Mouse (Mus musculus) liver, embryonic 15.5 days (tissue): ENCODE data around the gene Psg17. TPM values are rescaled to one million over a fixed set of nuclear protein-coding genes. Genes with fewer than 3 reads are reported as not detected.
"Not testable (repeated sequence)": the region's sequence is repeated elsewhere in the genome, so short reads cannot be mapped to it uniquely, and the experiment has no call there.

Source experiments
- ATAC-seq: fragments of 200-750 bp; cut with Nextera tagmentation; 2 replicates; pipeline ENCODE4 v1.8.0; 2017; ENCODE audit warnings: moderate number of reproducible peaks, mild to moderate bottlenecking, moderate library complexity; ENCODE audit not compliant: insufficient read depth
- H3K27ac ChIP-seq: fragments of 300-500 bp; sonication (generic); replicated peaks from 2 replicates; pipeline ENCODE4 v1.5.1; 2015; ENCODE audit warnings: mild to moderate bottlenecking, inconsistent platforms
- H3K27me3 ChIP-seq: fragments of 300-500 bp; sonication (generic); 2 replicates; pipeline ENCODE4 v1.6.1; 2015; ENCODE audit warnings: mild to moderate bottlenecking, inconsistent platforms
- H3K36me3 ChIP-seq: fragments of 300-500 bp; sonication (generic); replicated peaks from 2 replicates; pipeline ENCODE4 v1.6.1; 2015; ENCODE audit warnings: moderate library complexity, mild to moderate bottlenecking, inconsistent platforms
- H3K4me1 ChIP-seq: fragments of 300-500 bp; sonication (generic); replicated peaks from 2 replicates; pipeline ENCODE4 v1.6.1; 2015; ENCODE audit warnings: inconsistent platforms
- H3K4me2 ChIP-seq: fragments of 300-500 bp; sonication (generic); 2 replicates; pipeline ENCODE4 v1.6.1; 2015; ENCODE audit warnings: moderate library complexity, mild to moderate bottlenecking, inconsistent platforms
- H3K4me3 ChIP-seq: fragments of 300-500 bp; sonication (generic); replicated peaks from 2 replicates; pipeline ENCODE4 v1.5.1; 2015; ENCODE audit warnings: mild to moderate bottlenecking, inconsistent platforms
- H3K9ac ChIP-seq: fragments of 300-500 bp; sonication (generic); 2 replicates; pipeline ENCODE4 v1.6.1; 2015; ENCODE audit warnings: moderate library complexity, mild to moderate bottlenecking, inconsistent platforms
- H3K9me3 ChIP-seq: fragments of 300-500 bp; sonication (generic); replicated peaks from 2 replicates; pipeline ENCODE4 v1.6.1; 2016; ENCODE audit warnings: inconsistent platforms
- WGBS: fragments of 180-500 bp; shearing (Covaris S2); methylation state at CpG from one replicate; pipeline ENCODE4 v1.1.7; 2015; ENCODE audit warnings: mixed read lengths; ENCODE audit not compliant: insufficient replicate concordance; 5-methylcytosine and 5-hydroxymethylcytosine counted together
- polyA plus RNA-seq: library from polyadenylated mRNA; unstranded; fragments of >200 nt; fragmentation: Nextera tagmentation; extraction: Ambion mirVana; gene quantifications from 2 replicates; pipeline ENCODE4 v1.2.1, GENCODE M21; 2015

Gene Psg17
- polyA plus RNA-seq: not detected in 2 replicates

DNA sequence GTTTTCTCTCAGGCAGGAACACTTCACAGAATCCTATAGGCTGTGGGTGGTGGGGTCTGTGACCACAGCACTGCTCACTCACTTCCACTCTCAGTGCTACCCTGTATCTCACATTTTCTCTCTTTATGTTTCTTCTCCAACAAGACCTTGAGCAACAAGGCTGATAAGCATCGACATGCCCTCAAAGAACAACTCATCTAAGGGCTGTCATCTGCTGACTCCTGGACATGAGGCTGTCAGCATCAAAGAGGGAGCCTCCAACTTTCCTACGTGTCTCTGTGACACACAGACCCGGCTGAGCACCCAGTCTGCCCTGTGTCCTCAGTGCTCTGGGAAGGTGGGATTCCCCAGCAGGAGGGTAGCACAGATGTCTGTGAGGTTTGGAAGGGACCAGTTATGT is at the start of gene Psg17:
TSS of gene Psg17 (minus strand) at position 101 of the 400 bp plus-strand sequence.
- WGBS: 37% methylated on average over 3 of the region's 3 CpGs
- no peaks in the 10 kb centered on the region for H3K4me1 ChIP-seq
- H3K9ac ChIP-seq: no peak within 1 kb of the TSS
- no peak within 1 kb of the TSS for H3K4me2 ChIP-seq
- H3K9me3 ChIP-seq: no peaks in the 10 kb centered on the region
- no peaks in the 10 kb centered on the region for H3K27me3 ChIP-seq
- H3K36me3 ChIP-seq: no peaks in the 10 kb centered on the region
- no peak for ATAC-seq
- no peak within 1 kb of the TSS for H3K4me3 ChIP-seq
- H3K27ac ChIP-seq: no peak within 1 kb of the TSS

- H3K9me3 ChIP-seq, H3K36me3 ChIP-seq, H3K4me2 ChIP-seq, H3K9ac ChIP-seq, ATAC-seq, H3K27ac ChIP-seq, H3K4me3 ChIP-seq, H3K4me1 ChIP-seq: not testable (repeated sequence)
- 71% methylated on average over 1 of the region's 8 CpGs for WGBS
- peaks cover 18% of the 10 kb centered on the region for H3K27me3 ChIP-seq
Observed at GRCm38 (mm10) chr7:18871031-18871430, 49.6 kb upstream of the Psg17 start, which contains the start of gene Pglyrp1. Gene Pglyrp1, plus strand, starts transcription at chr7:18871331.

DNA sequence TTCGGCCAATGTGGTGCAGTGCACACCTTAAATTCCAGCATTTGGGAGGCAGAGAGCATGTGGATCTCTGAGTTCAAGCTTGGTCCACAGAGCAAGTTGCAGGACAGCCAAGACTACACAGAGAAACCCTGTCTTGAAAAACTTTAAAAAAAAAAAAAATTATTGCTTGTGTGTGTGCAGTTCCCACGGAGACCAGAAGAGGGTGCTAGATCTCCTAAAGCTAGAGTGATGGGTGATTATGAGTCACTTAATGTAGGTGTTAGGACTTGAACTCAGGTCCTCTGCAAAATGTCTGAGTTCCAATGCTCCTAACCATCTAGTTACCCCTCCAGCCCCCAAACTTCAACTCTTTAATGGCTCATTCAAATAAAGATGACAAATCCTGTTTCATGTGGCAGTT is 47.1 kb upstream of the Psg17 start:
- no peak for ATAC-seq
- H3K4me3 ChIP-seq: no peak overlapping the region
- no peak overlapping the region for H3K27ac ChIP-seq
- no peak overlapping the region for H3K9ac ChIP-seq
- 0 out of 2 replicates have a peak, but pooled peaks cover 6% of the 10 kb centered on the region for H3K9me3 ChIP-seq
- no peak overlapping the region for H3K4me2 ChIP-seq
- H3K27me3 ChIP-seq: peaks cover 18% of the 10 kb centered on the region
- no peaks in the 10 kb centered on the region for H3K36me3 ChIP-seq
- 0 out of 2 replicates have a peak, but pooled peaks cover 7% of the 10 kb centered on the region for H3K4me1 ChIP-seq
- 69% methylated on average over 2 of the region's 2 CpGs for WGBS

DNA sequence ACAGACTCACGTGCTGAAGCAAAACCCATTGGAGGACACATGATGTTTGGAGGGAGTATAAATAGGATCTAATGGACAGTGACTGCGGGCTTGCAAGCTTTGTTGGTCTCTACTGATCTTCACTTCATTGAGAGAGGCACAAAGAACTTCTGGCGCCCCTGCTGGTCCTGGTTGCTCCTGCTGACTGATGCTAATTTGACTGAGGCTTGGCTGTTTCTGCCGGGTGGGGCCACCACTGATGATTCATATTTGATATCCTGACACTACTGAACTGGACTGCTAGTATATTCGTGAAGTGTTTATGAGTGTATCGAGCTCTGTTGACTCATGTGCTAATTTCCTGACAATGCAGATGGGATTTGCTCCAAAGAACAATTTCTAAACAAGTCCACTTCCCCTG is 41.4 kb upstream of the Psg17 start:
- Histone ChIP-seq H3K27ac (no peak overlapping the region), H3K27me3 (no peaks in the 10 kb centered on the region), H3K9ac (no peak overlapping the region), H3K9me3 (no peaks in the 10 kb centered on the region), H3K4me2 (no peak overlapping the region), H3K4me3 (no peak overlapping the region), H3K36me3 (no peaks in the 10 kb centered on the region), H3K4me1 (no peaks in the 10 kb centered on the region)
- WGBS: 57% methylated on average over 6 of the region's 6 CpGs
- ATAC-seq: no peak

DNA sequence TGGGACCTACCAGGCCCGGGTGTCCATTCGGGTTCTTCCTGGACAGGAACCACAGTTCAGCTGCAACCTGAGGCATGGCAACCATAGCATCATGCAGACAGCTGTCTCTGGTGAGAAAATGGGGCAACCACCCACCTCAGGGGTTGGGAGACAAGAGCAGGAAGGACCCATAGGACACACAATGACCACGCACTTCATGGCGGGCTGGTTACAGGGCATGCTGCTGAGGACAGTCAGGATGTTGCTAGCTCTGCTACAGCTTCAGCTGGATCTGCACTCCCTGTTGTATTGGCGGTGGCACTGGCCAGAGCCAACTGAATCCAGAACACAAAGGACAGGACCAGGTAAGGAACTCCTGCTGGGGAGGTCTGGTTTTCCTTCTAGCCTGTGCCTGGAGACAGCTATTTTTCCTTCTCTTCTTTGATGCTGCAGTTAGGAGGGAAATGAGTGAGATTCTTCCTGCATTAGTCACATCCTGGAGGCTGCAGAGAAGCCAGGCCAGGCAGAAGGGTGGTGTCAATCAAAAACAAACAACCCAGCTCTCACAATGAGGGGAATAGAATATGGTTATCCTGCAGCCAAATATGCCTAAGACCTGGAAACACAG is 37.0 kb upstream of the Psg17 start:
- 50% methylated on average over 5 of the region's 5 CpGs for WGBS
- no peak overlapping the region for H3K27ac ChIP-seq
- no peaks in the 10 kb centered on the region for H3K4me1 ChIP-seq
- no peaks in the 10 kb centered on the region for H3K27me3 ChIP-seq
- no peak overlapping the region for H3K4me2 ChIP-seq
- H3K36me3 ChIP-seq: no peaks in the 10 kb centered on the region
- no peaks in the 10 kb centered on the region for H3K9me3 ChIP-seq
- no peak overlapping the region for H3K9ac ChIP-seq
- ATAC-seq: no peak
- H3K4me3 ChIP-seq: no peak overlapping the region

GRCm38 (mm10) chr7:18848395-18848794 is 27.0 kb upstream of the Psg17 start:
- no peaks in the 10 kb centered on the region for H3K4me1 ChIP-seq
- no peaks in the 10 kb centered on the region for H3K36me3 ChIP-seq
- H3K27me3 ChIP-seq: no peaks in the 10 kb centered on the region
- H3K9me3 ChIP-seq: no peaks in the 10 kb centered on the region
- H3K4me3 ChIP-seq: no peak overlapping the region
- ATAC-seq: no peak
- no peak overlapping the region for H3K4me2 ChIP-seq
- H3K27ac ChIP-seq: no peak overlapping the region
- WGBS: 60% methylated on average over 1 of the region's 1 CpGs
- H3K9ac ChIP-seq: no peak overlapping the region

GRCm38 (mm10) chr7:18844811-18845210 is 23.4 kb upstream of the Psg17 start:
- Histone ChIP-seq H3K27ac (no peak overlapping the region), H3K4me2 (no peak overlapping the region), H3K9me3 (no peaks in the 10 kb centered on the region), H3K27me3 (no peaks in the 10 kb centered on the region), H3K9ac (no peak overlapping the region), H3K4me3 (no peak overlapping the region), H3K36me3 (no peaks in the 10 kb centered on the region), H3K4me1 (peaks cover 5% of the 10 kb centered on the region)
- no peak for ATAC-seq
- WGBS: 13% methylated on average over 5 of the region's 5 CpGs

DNA sequence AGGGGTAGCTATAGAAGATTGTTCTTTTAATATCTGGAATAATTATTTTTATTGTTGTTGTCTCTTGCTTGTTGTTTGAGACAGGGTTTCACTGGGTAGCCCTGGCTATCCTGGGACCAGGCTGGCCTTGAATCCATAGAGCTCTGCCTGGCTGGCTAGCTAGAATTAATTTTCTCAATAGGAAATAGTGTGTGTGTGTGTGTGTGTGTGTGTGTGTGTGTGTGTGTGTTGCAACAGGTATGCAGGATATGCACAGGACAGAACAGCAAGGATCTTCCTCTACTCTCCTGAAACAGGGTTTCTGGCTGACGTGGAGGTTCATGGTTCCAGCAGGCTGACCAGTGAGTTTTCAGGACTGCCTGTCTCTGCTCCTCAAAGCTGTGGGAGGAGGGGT is 19.8 kb upstream of the Psg17 start:
- Histone ChIP-seq H3K4me3 (no peak overlapping the region), H3K9ac (no peak overlapping the region), H3K9me3 (no peaks in the 10 kb centered on the region), H3K27me3 (no peaks in the 10 kb centered on the region), H3K4me1 (peaks cover 5% of the 10 kb centered on the region), H3K27ac (no peak overlapping the region), H3K36me3 (no peaks in the 10 kb centered on the region), H3K4me2 (peak overlapping the region; percentile 30; the same call in 1 of the 2 replicates)
- no peak for ATAC-seq
- WGBS: 60% methylated on average over 1 of the region's 1 CpGs

GRCm38 (mm10) chr7:18840386-18841173 is 19.2 kb upstream of the Psg17 start:
- 3% methylated on average over 14 of the region's 17 CpGs for WGBS
- Histone ChIP-seq H3K4me3 (peak overlapping the region; percentile 33), H3K27me3 (no peaks in the 10 kb centered on the region), H3K27ac (peak overlapping the region; percentile 59), H3K9ac (no peak overlapping the region), H3K36me3 (no peaks in the 10 kb centered on the region), H3K4me1 (peaks cover 5% of the 10 kb centered on the region), H3K9me3 (no peaks in the 10 kb centered on the region), H3K4me2 (peak overlapping the region; percentile 54)
- ATAC-seq: peak; percentile 22; the same call in 1 of the 2 replicates

DNA sequence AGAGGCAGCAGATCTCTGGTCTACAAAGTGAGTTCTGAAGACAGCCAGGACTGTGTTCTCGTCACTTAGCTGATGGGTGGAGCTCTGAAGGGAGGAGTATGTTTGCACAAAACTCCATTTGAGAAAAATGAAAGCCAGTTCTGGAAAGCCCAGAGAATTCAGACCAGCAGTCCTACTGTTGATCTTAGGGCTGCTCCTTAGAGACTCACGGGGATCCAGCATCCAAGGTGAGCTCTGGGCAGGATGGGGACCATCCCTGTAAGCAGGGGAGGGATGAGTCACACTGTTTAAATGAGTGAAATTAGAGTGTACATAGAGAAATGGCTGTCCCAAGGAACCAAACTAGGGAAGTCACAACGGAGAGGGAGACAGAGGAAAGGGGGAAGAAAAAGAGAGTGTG is 18.5 kb upstream of the Psg17 start, which contains the start of gene Mill2:
TSS of gene Mill2 (plus strand) at position 102 of the 400 bp plus-strand sequence.
- Histone ChIP-seq H3K4me2 (peak within 1 kb of the TSS; percentile 54), H3K27ac (peak within 1 kb of the TSS; percentile 59), H3K9ac (no peak within 1 kb of the TSS), H3K4me3 (peak within 1 kb of the TSS; percentile 33), H3K4me1 (peaks cover 5% of the 10 kb centered on the region), H3K27me3 (no peaks in the 10 kb centered on the region), H3K36me3 (no peaks in the 10 kb centered on the region), H3K9me3 (no peaks in the 10 kb centered on the region)
- ATAC-seq: no peak
- WGBS: 5% methylated on average over 3 of the region's 3 CpGs

GRCm38 (mm10) chr7:18832298-18832697 is 10.9 kb upstream of the Psg17 start:
- H3K4me1 ChIP-seq: no peaks in the 10 kb centered on the region
- H3K27me3 ChIP-seq: no peaks in the 10 kb centered on the region
- WGBS: 29% methylated on average over 13 of the region's 13 CpGs
- no peaks in the 10 kb centered on the region for H3K36me3 ChIP-seq
- no peak for ATAC-seq
- H3K4me3 ChIP-seq: no peak overlapping the region
- no peak overlapping the region for H3K9ac ChIP-seq
- no peak overlapping the region for H3K27ac ChIP-seq
- H3K4me2 ChIP-seq: no peak overlapping the region
- no peaks in the 10 kb centered on the region for H3K9me3 ChIP-seq
